Mouse (Mus musculus): ENCODE measurements around the gene Tssk3.
"Not testable (repeated sequence)": the region's sequence is repeated elsewhere in the genome, so short reads cannot be mapped to it uniquely, and the experiment has no call there.

- not testable (repeated sequence) for TF ChIP-seq EP300, CTCF (IDR thresholded peaks at IDR 0.05; ENCODE audit: low read depth)
These were observed 38.1 kb upstream of the Tssk3 start for GRCm38 (mm10) chr4:129528901-129529300.

Data from liver, postnatal 0 days (tissue).